Mouse (Mus musculus) myocyte (in vitro differentiated cells): ENCODE measurements at regions not wholly inside any gene's neighbourhood (a gene's known extent, or its start where the extent isn't known, plus 50 kb on each side); places are given as distances from the start of the nearest gene placed in this dataset.
A peak's percentile ranks its signal among the peaks of the same experiment; 100 is the strongest.

ENCODE experiments used
- H3K27me3 ChIP-seq: one replicate; pipeline ENCODE4 v1.6.1; 2011; ENCODE audit not compliant: control insufficient read depth, insufficient read depth, insufficient read length
- H3K36me3 ChIP-seq: one replicate; pipeline ENCODE4 v1.6.1; 2011; ENCODE audit not compliant: control insufficient read depth, insufficient read depth
- H3K4me2 ChIP-seq: one replicate; pipeline ENCODE4 v1.6.1; 2011; ENCODE audit warnings: low read depth, control low read depth
- H3K4me3 ChIP-seq: one replicate; pipeline ENCODE4 v1.5.1; 2011; ENCODE audit warnings: mild to moderate bottlenecking, control low read depth, moderate library complexity
- H3K79me2 ChIP-seq: one replicate; pipeline ENCODE4 v1.6.1; 2011; ENCODE audit not compliant: control insufficient read depth, insufficient read depth
- H3ac ChIP-seq: one replicate; pipeline ENCODE4 v1.6.1; 2011; ENCODE audit not compliant: control insufficient read depth, insufficient read length
- CEBPB ChIP-seq: IDR thresholded peaks from 2 replicates; pipeline ENCODE4 v1.6.1; 2011; ENCODE audit warnings: mild to moderate bottlenecking, moderate library complexity; ENCODE audit not compliant: poor library complexity, insufficient read depth, severe bottlenecking
- E2F4 ChIP-seq: IDR thresholded peaks from one replicate; pipeline ENCODE4 v1.6.1; 2011; ENCODE audit warnings: mild to moderate bottlenecking, control low read depth, moderate library complexity; ENCODE audit not compliant: insufficient read depth
- MAX ChIP-seq: IDR thresholded peaks from one replicate; pipeline ENCODE4 v1.6.1; 2011; ENCODE audit warnings: low read depth, mild to moderate bottlenecking, control low read depth
- MYOD1 ChIP-seq, 3 experiments: IDR thresholded peaks; one replicate each; pipeline ENCODE4 v1.6.1; 2011; ENCODE audit warnings: control low read depth in 2 of 3, low read depth in 2 of 3, mild to moderate bottlenecking in 2 of 3, moderate library complexity in 1 of 3; ENCODE audit not compliant: insufficient read length in 2 of 3, control insufficient read depth in 1 of 3
- MYOG ChIP-seq, 3 experiments: IDR thresholded peaks; one replicate each; pipeline ENCODE4 v1.6.1; 2011; ENCODE audit warnings: control low read depth in 2 of 3, low read depth in 2 of 3, mild to moderate bottlenecking in 2 of 3; ENCODE audit not compliant: insufficient read length in 2 of 3, control insufficient read depth in 1 of 3, insufficient read depth in 1 of 3
- POLR2A ChIP-seq: IDR thresholded peaks from one replicate; pipeline ENCODE4 v1.6.1; 2011; ENCODE audit warnings: low read depth, mild to moderate bottlenecking, control low read depth, moderate library complexity; ENCODE audit not compliant: insufficient read length
- POLR2AphosphoS2 ChIP-seq: IDR thresholded peaks from one replicate; pipeline ENCODE4 v1.6.1; 2011; ENCODE audit warnings: low read depth, control low read depth; ENCODE audit not compliant: insufficient read length
- REST ChIP-seq: IDR thresholded peaks from one replicate; pipeline ENCODE4 v1.6.1; 2011; ENCODE audit warnings: mild to moderate bottlenecking, control low read depth, moderate library complexity; ENCODE audit not compliant: insufficient read depth, insufficient read length
- SRF ChIP-seq: IDR thresholded peaks from one replicate; pipeline ENCODE4 v1.6.1; 2011; ENCODE audit warnings: low read depth; ENCODE audit not compliant: control insufficient read depth, insufficient read length
- TCF12 ChIP-seq: IDR thresholded peaks from one replicate; pipeline ENCODE4 v1.6.1; 2011; ENCODE audit warnings: mild to moderate bottlenecking, control low read depth; ENCODE audit not compliant: poor library complexity, insufficient read depth, severe bottlenecking
- TCF3 ChIP-seq: IDR thresholded peaks from one replicate; pipeline ENCODE4 v1.6.1; 2011; ENCODE audit warnings: low read depth, control low read depth; ENCODE audit not compliant: insufficient read length
- USF1 ChIP-seq: IDR thresholded peaks from one replicate; pipeline ENCODE4 v1.6.1; 2011; ENCODE audit warnings: low read depth, mild to moderate bottlenecking, control low read depth, moderate library complexity

- no peak overlapping the region for H3K4me2 ChIP-seq
- no peak overlapping the region for H3ac ChIP-seq
- H3K27me3 ChIP-seq: no peaks in the 10 kb centered on the region
- H3K36me3 ChIP-seq: no peaks in the 10 kb centered on the region
- TF ChIP-seq USF1 (peak; percentile 90), MYOD1 (IDR thresholded peaks at IDR 0.05; ENCODE audit: control insufficient read depth in 1 of 3, insufficient read length in 2 of 3, low read depth in 2 of 3) (no peak)
- no peaks in the 10 kb centered on the region for H3K79me2 ChIP-seq
- H3K4me3 ChIP-seq: no peak overlapping the region
Observed at GRCm38 (mm10) chr10:98667728-98668127, 246.5 kb upstream of the Atp2b1 start.

- Histone ChIP-seq H3K27me3 (no peaks in the 10 kb centered on the region), H3K4me3 (no peak overlapping the region), H3ac (no peak overlapping the region), H3K4me2 (no peak overlapping the region), H3K79me2 (no peaks in the 10 kb centered on the region), H3K36me3 (no peaks in the 10 kb centered on the region)
- no peak for TF ChIP-seq TCF12
- no peak for TF ChIP-seq MAX
- no peak for TF ChIP-seq REST
- no peak for TF ChIP-seq SRF
- no peak for TF ChIP-seq CEBPB
- TF ChIP-seq TCF3: no peak
- TF ChIP-seq E2F4: no peak
- TF ChIP-seq POLR2A: no peak
- no peak for TF ChIP-seq POLR2AphosphoS2
- no peak for TF ChIP-seq MYOD1 (IDR thresholded peaks at IDR 0.05; ENCODE audit: control insufficient read depth in 1 of 3, insufficient read length in 2 of 3, low read depth in 2 of 3)
- no peak for TF ChIP-seq MYOG (IDR thresholded peaks at IDR 0.05; ENCODE audit: control insufficient read depth in 1 of 3, insufficient read depth in 1 of 3, insufficient read length in 2 of 3, low read depth in 2 of 3)
- no peak for TF ChIP-seq USF1
Observed at GRCm38 (mm10) chr10:98674131-98674530, 240.1 kb upstream of the Atp2b1 start.

GRCm38 (mm10) chr10:98676907-98677306 lies 237.3 kb upstream of the Atp2b1 start:
- Histone ChIP-seq H3K27me3 (no peaks in the 10 kb centered on the region), H3K36me3 (no peaks in the 10 kb centered on the region), H3K4me3 (no peak overlapping the region), H3ac (no peak overlapping the region), H3K79me2 (no peaks in the 10 kb centered on the region), H3K4me2 (no peak overlapping the region)
- no peak for TF ChIP-seq POLR2A
- no peak for TF ChIP-seq MAX
- TF ChIP-seq REST: no peak
- no peak for TF ChIP-seq POLR2AphosphoS2
- TF ChIP-seq E2F4: no peak
- TF ChIP-seq MYOD1 (IDR thresholded peaks at IDR 0.05; ENCODE audit: control insufficient read depth in 1 of 3, insufficient read length in 2 of 3, low read depth in 2 of 3): no peak
- no peak for TF ChIP-seq USF1
- TF ChIP-seq TCF3: no peak
- no peak for TF ChIP-seq MYOG (IDR thresholded peaks at IDR 0.05; ENCODE audit: control insufficient read depth in 1 of 3, insufficient read depth in 1 of 3, insufficient read length in 2 of 3, low read depth in 2 of 3)
- TF ChIP-seq CEBPB: no peak
- TF ChIP-seq SRF: no peak
- no peak for TF ChIP-seq TCF12

GRCm38 (mm10) chr10:98678234-98678633 lies 236.0 kb upstream of the Atp2b1 start:
- H3K4me3 ChIP-seq: no peak overlapping the region
- H3ac ChIP-seq: no peak overlapping the region
- H3K79me2 ChIP-seq: no peaks in the 10 kb centered on the region
- H3K36me3 ChIP-seq: no peaks in the 10 kb centered on the region
- no peak overlapping the region for H3K4me2 ChIP-seq
- TF ChIP-seq CEBPB (peak; percentile 46; the same call in 1 of the 2 replicates), SRF (no peak)
- no peaks in the 10 kb centered on the region for H3K27me3 ChIP-seq

- no peaks in the 10 kb centered on the region for H3K36me3 ChIP-seq
- H3K4me3 ChIP-seq: no peak overlapping the region
- H3K27me3 ChIP-seq: no peaks in the 10 kb centered on the region
- H3K79me2 ChIP-seq: no peaks in the 10 kb centered on the region
- H3ac ChIP-seq: no peak overlapping the region
- H3K4me2 ChIP-seq: no peak overlapping the region
- no peak for TF ChIP-seq TCF12
- no peak for TF ChIP-seq SRF
- no peak for TF ChIP-seq MYOD1 (IDR thresholded peaks at IDR 0.05; ENCODE audit: control insufficient read depth in 1 of 3, insufficient read length in 2 of 3, low read depth in 2 of 3)
- no peak for TF ChIP-seq MAX
- TF ChIP-seq E2F4: no peak
- no peak for TF ChIP-seq POLR2A
- TF ChIP-seq TCF3: no peak
- no peak for TF ChIP-seq MYOG (IDR thresholded peaks at IDR 0.05; ENCODE audit: control insufficient read depth in 1 of 3, insufficient read depth in 1 of 3, insufficient read length in 2 of 3, low read depth in 2 of 3)
- no peak for TF ChIP-seq REST
- no peak for TF ChIP-seq POLR2AphosphoS2
- no peak for TF ChIP-seq CEBPB
- TF ChIP-seq USF1: no peak
Observed at GRCm38 (mm10) chr10:98682436-98682835, 231.8 kb upstream of the Atp2b1 start.
